Mouse (Mus musculus) urinary bladder, postnatal 4 days (tissue): ENCODE results near the gene Mtch2.
A peak's percentile ranks its signal among the peaks of the same experiment; 100 is the strongest.
"Not testable (repeated sequence)": the region's sequence is repeated elsewhere in the genome, so short reads cannot be mapped to it uniquely, and the experiment has no call there.

Experiments used
- DNase-seq, 2 experiments: peaks; one replicate each; pipeline ENCODE4 v3.0.0; 2021 to 2022; ENCODE audit warnings: low spot score in 2 of 2

The Mtch2 gene

GRCm38 (mm10) chr2:90846955-90847680 is at the start of gene Mtch2:
Mtch2 (plus strand) TSS chr2:90847155.
- DNase-seq: peak; percentile 99

GRCm38 (mm10) chr2:90808241-90809126 is 38.5 kb upstream of the Mtch2 start:
- DNase-seq: no peak

GRCm38 (mm10) chr2:90810751-90811150 is 36.2 kb upstream of the Mtch2 start:
- DNase-seq: no peak

- DNase-seq: no peak
Observed at GRCm38 (mm10) chr2:90815266-90815665, 31.7 kb upstream of the Mtch2 start.

GRCm38 (mm10) chr2:90816144-90816543 is 30.8 kb upstream of the Mtch2 start:
- DNase-seq: no peak

- no peak for DNase-seq
Observed at GRCm38 (mm10) chr2:90818710-90819109, 28.2 kb upstream of the Mtch2 start.

GRCm38 (mm10) chr2:90820894-90821293 is 26.1 kb upstream of the Mtch2 start:
- no peak for DNase-seq

GRCm38 (mm10) chr2:90822978-90823377 is 24.0 kb upstream of the Mtch2 start:
- no peak for DNase-seq

- no peak for DNase-seq
Observed at GRCm38 (mm10) chr2:90823781-90824180, 23.2 kb upstream of the Mtch2 start.

GRCm38 (mm10) chr2:90824528-90824927 is 22.4 kb upstream of the Mtch2 start:
- not testable (repeated sequence) for DNase-seq

- no peak for DNase-seq
Observed at GRCm38 (mm10) chr2:90825515-90826172, 21.3 kb upstream of the Mtch2 start.

- no peak for DNase-seq
Observed at GRCm38 (mm10) chr2:90828739-90829138, 18.2 kb upstream of the Mtch2 start.

- no peak for DNase-seq
Observed at GRCm38 (mm10) chr2:90833502-90833901, 13.5 kb upstream of the Mtch2 start.

GRCm38 (mm10) chr2:90838621-90839020 is 8.3 kb upstream of the Mtch2 start:
- DNase-seq: no peak

- no peak for DNase-seq
Observed at GRCm38 (mm10) chr2:90843666-90844065, 3.3 kb upstream of the Mtch2 start.

GRCm38 (mm10) chr2:90844262-90844661 is 2.7 kb upstream of the Mtch2 start:
- DNase-seq: no peak

- no peak for DNase-seq
Observed at GRCm38 (mm10) chr2:90845234-90845633, 1.7 kb upstream of the Mtch2 start.

GRCm38 (mm10) chr2:90846171-90846570 is 784 bp upstream of the Mtch2 start:
- DNase-seq: no peak

GRCm38 (mm10) chr2:90846597-90846954 is 379 bp upstream of the Mtch2 start:
- DNase-seq: peak in 1 of 2 experiments; percentile 19

GRCm38 (mm10) chr2:90847681-90848050 is 711 bp downstream of the Mtch2 start:
- no peak for DNase-seq

- DNase-seq: no peak
Observed at GRCm38 (mm10) chr2:90848331-90848730, 1.4 kb downstream of the Mtch2 start.

- no peak for DNase-seq
Observed at GRCm38 (mm10) chr2:90850401-90850800, 3.4 kb downstream of the Mtch2 start.
